Mouse (Mus musculus): ENCODE measurements around the gene Prkn.

The Prkn gene

GRCm38 (mm10) chr17:11402225-11402875 is 562.2 kb downstream of the Prkn start:
- DNase-seq (ENCODE audit: low spot score) = no peak

DNA sequence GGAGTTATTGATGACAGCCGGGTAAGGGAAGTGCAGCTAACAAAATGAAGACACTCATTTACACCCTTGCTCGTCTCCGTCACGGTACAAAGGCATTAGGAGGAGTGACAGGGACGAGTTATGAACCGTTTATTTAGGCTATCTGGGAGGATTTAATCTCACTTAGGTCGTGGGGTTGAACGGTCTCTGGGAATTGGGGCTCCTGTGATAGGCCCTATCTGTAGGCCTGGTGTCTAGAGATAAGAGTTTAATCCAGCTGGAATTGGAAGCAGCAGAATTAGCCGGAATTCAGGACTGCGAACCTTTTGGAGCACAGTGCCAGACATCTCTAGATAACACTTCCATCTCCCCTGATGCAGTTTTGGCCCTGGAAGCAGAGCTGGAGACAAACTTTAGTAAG is 571.2 kb downstream of the Prkn start:
- no peak for DNase-seq (ENCODE audit: low spot score)

- no peak for DNase-seq (ENCODE audit: low spot score)
These were observed 573.5 kb downstream of the Prkn start for GRCm38 (mm10) chr17:11413688-11414087.

GRCm38 (mm10) chr17:11414288-11414687 is 574.1 kb downstream of the Prkn start:
- no peak for DNase-seq (ENCODE audit: low spot score)

DNA sequence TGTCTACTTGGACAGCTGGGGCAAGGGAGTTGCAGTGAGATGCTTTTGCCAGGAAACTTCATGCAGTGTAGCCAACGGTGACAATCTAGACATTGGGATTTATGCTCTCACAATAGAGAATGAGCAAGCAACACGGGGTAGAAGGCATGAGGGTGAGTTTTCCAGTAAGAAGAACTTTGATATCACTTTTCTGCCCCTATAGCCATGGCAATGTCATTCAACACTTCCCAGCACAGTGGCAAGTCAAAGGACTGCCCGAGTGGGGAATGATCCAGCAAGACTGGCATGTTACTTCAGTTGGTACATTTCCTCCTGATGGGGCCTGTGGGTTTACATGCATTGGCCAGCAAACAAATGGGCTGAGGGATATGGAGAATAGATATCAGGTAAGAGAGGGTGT is 577.0 kb downstream of the Prkn start:
- no peak for DNase-seq (ENCODE audit: low spot score)

- no peak for DNase-seq (ENCODE audit: low spot score)
These were observed 579.3 kb downstream of the Prkn start for GRCm38 (mm10) chr17:11419484-11419883.

DNA sequence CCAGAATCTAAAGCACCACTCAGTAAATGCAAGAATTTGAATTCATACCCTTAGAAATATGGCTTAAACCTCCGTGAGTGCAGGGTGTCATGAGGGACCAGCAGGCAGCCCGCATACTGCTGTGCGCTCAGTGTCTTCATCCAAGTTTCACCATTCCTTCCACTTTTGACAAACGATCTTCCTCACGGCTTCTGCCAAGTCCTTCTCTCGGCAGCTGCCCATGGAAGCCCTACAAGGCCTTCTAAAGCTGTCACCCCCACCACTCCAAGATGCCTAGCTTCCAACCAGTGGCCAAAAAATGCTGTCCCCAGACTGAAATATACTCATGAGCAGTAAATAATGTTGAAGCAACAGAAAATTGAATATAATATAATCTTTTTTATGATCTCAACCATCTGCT is 580.7 kb downstream of the Prkn start:
- DNase-seq (ENCODE audit: low spot score) = no peak

DNA sequence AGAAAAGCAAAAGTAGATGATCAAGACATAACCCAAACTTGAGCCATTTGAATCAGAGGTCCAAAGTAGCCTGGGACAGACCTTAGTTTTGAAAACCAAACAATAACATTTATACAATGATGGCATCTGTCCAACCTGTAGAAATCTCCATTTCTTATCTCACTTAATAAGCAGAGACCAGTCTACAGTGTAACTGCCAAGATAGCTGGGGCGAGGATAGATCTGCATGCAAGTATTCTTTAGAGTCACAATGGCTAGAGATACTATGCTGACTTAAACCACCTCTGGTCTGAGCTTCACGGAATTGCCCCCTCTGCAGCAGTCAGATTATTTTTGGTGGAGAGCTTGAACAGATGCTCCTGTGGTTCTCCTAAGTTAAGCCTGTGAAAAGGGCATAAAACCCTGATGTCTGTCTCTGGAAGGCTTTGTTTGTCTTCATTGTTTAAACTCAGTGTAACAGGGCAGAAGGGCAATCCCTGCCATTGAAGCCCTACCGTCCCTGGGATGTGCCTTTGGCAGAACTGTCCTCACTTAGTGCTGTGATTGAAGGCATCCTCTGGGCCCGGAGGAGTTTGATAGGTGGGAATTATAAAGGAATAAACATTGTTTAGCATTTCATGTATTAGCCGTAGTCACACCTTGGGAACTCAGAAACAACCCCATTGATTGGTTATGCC is 581.2 kb downstream of the Prkn start:
- no peak for DNase-seq (ENCODE audit: low spot score)

GRCm38 (mm10) chr17:11431323-11431722 is 591.1 kb downstream of the Prkn start:
- no peak for DNase-seq (ENCODE audit: low spot score)

GRCm38 (mm10) chr17:11432593-11432992 is 592.4 kb downstream of the Prkn start:
- DNase-seq (ENCODE audit: low spot score) = no peak

GRCm38 (mm10) chr17:11462721-11463120 is 622.5 kb downstream of the Prkn start:
- no peak for DNase-seq (ENCODE audit: low spot score)

DNA sequence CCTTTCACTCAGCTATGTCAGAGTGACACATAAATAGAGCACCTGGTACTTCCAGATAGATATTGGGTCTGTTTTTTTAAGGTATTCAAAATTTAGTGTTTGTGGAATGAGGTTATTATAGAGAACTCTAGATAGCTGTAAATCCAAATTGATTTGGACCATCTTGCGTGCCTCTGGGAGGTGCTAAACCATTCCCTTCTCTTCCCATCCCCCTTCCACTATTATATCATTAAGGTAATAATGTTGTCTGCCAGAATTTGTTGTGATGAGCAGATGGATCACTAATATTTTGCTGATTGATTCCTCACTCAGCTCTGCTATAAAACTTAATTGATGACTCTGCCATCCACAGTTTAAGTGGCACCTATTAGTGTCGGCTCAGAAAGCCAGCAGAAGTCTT is 625.9 kb downstream of the Prkn start:
- DNase-seq (ENCODE audit: low spot score) = no peak

- DNase-seq (ENCODE audit: low spot score) = no peak
These were observed 628.4 kb downstream of the Prkn start for GRCm38 (mm10) chr17:11468624-11469023.

DNA sequence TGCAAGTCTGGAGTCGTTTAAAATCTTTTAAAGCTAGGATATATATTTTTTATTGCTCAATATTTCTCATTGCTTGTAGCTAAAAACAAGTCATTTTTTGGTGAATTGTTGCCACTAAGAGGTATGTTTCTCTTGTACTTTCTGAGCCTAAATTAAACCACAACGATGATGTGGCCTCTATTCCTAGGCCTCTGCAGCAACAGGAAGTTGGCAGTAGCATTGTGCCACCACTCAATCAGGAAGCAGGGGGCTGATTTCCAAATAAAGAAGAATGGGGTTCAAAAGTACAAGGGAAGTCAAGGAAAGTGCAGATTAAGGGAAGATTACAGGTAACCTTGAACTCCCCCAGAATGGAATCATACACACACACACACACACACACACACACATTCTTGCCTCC is 642.8 kb downstream of the Prkn start:
- no peak for DNase-seq (ENCODE audit: low spot score)

- no peak for DNase-seq (ENCODE audit: low spot score)
These were observed 649.9 kb downstream of the Prkn start for GRCm38 (mm10) chr17:11490051-11490450.

DNA sequence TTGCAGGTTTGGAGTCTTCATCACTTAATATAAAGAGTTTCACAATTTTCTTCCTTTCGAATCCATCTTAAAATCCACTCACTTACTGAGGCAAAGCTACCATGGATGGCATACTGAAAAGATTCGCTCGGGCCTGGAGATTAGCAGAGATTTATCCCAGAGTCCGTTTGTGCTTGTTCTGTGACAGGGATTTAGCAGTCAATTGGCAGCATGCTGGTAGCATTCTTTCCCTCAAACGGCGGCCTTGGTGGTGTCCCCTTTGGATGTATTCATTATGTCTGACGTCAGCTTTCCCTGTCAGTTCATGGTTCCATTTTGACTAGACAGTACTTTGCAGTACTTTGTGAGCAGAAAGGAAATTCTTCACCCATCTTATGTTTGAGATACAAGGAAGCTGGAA is 662.4 kb downstream of the Prkn start:
- no peak for DNase-seq (ENCODE audit: low spot score)

DNA sequence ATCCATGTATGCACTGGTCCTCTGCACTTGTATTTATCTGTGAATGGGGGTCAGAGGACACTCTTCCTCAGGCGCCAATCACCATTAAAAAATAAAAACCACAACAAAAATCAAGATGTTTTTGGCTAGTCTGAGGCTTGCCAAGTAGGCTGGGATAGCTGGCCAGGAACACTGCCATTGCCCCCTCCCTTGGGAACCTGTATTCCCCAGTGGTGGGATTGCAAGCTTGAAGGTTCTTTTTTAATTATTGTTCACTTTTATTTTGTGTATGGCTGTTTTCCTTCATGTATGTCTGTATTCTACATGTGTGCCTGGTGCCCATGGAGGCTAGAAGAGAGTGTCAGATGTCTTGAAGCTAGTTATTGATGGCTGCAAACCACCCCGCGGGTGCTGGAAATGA is 664.3 kb downstream of the Prkn start:
- no peak for DNase-seq (ENCODE audit: low spot score)

GRCm38 (mm10) chr17:11507082-11507481 is 666.9 kb downstream of the Prkn start:
- no peak for DNase-seq (ENCODE audit: low spot score)

DNA sequence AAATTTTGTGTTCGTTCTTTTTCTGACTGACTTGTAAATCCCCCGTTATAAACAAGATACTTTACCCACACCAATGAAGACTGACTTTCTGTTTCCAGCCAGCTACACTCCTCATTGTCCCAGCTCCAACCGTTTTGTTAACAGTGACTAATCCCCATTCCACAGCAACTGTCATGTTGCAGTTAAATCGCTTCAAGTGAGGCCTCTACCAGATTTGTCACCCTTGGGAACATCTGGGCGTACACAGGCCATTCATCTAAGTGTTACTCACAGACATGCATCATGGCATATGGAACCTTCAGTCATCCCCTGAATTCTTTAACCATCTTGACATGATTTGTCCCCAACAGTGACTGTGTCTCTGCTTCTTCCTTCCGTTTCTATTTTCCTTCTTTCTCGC is 669.9 kb downstream of the Prkn start:
- DNase-seq (ENCODE audit: low spot score) = no peak

DNA sequence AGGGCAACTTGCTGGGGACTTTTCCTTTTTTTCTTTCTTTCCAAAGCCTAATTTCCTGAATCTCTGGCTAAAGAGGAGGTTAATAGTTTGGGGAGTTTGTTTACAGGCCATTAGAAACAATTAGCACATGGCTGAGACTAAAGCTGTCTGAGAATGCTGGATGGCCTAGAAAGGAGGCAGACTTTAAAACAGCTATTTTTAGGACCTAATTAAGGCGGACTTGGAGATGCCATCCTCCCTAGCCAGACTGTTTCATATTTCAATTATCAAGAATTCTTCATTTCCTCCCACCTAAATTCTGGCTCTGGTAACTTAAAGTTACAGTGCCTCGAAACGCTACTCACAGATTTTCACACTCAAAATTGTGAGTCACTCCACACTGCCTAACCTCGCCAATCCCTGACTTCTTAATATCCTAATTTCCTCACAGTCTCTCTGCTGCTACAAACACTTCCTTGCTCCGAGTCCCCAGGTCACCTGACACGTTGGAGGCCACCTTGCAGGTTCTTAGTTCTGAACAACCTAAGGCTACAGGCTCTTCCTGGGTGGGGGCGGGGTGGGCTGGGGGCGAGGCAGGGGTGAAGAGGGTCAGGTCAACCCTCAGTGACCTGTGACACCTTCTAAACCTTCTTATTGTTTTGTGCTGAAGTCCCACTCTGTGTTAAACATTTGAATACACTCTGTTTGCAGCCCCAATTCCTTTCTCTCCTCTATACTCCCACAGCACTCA is 674.0 kb downstream of the Prkn start:
- DNase-seq (ENCODE audit: low spot score) = no peak

- no peak for DNase-seq (ENCODE audit: low spot score)
These were observed 675.4 kb downstream of the Prkn start for GRCm38 (mm10) chr17:11515619-11516018.

GRCm38 (mm10) chr17:11516165-11516564 is 676.0 kb downstream of the Prkn start:
- DNase-seq (ENCODE audit: low spot score) = no peak

GRCm38 (mm10) chr17:11532066-11532465 is 691.9 kb downstream of the Prkn start:
- DNase-seq (ENCODE audit: low spot score) = no peak
